Mouse (Mus musculus) heart, adult 2 months (tissue): ENCODE measurements around the gene Slc22a17.

Source experiments
- CTCF ChIP-seq: fragments of 200-600 bp; IDR thresholded peaks from 2 replicates; pipeline ENCODE4 v1.8.1; 2022; ENCODE audit warnings: antibody characterized with exemption, mild to moderate bottlenecking, moderate library complexity
- EP300 ChIP-seq: fragments of 200-500 bp; IDR thresholded peaks from 2 replicates; pipeline ENCODE4 v1.6.1; 2011; ENCODE audit warnings: low read depth, low read length, control low read depth; ENCODE audit not compliant: insufficient read depth

DNA sequence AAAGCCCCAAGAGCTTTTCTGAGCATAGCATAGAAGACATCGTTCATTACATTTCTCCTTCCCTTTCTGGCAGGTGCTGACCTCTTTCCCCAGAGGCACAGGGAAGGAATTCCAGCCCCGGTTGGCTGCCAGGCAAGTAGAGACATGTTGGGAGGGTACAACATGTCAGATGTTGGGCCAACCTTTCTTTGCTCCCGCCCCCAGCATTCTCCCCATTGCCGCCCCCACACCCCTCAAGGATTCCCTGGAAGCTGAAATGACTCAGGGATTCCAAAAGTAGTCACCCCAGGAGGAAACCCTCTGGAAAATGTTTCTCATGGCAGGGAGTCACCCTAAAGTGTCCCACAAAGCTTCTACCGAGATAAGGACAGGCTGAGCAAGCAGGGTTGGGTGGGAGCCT, 16.9 kb upstream of the Slc22a17 start:
- no peak for TF ChIP-seq CTCF
- TF ChIP-seq EP300 = no peak
